Mouse (Mus musculus) MEL (cell line): ENCODE measurements around the gene Ppt2.

ENCODE experiments used
- CTCF ChIP-seq, 3 experiments: IDR thresholded peaks in 2 of 3; conservative IDR thresholded peaks in 1 of 3; 2 replicates each; pipeline ENCODE4 v1.5.1; 2011 to 2012; ENCODE audit warnings: low read length in 3 of 3, low read depth in 2 of 3, mild to moderate bottlenecking in 2 of 3, improper control_type of control experiment in 1 of 3, inconsistent platforms in 1 of 3, mixed read lengths in 1 of 3, moderate library complexity in 1 of 3; ENCODE audit not compliant: control insufficient read depth in 1 of 3, insufficient read depth in 1 of 3, poor library complexity in 1 of 3, severe bottlenecking in 1 of 3
- POLR2A ChIP-seq, 2 experiments: IDR thresholded peaks; 2 replicates each; pipeline ENCODE4 v1.6.1; 2011 to 2012; ENCODE audit warnings: low read length in 2 of 2, mild to moderate bottlenecking in 2 of 2, control low read depth in 1 of 2, improper control_type of control experiment in 1 of 2, low read depth in 1 of 2, moderate library complexity in 1 of 2; ENCODE audit not compliant: control insufficient read depth in 1 of 2, insufficient read depth in 1 of 2, poor library complexity in 1 of 2
- POLR2AphosphoS2 ChIP-seq: IDR thresholded peaks from 2 replicates; pipeline ENCODE4 v1.6.1; 2011; ENCODE audit warnings: low read length, improper control_type of control experiment
- POLR2AphosphoS5 ChIP-seq: IDR thresholded peaks from 2 replicates; pipeline ENCODE4 v1.6.1; 2012; ENCODE audit warnings: low read depth, borderline replicate concordance, mild to moderate bottlenecking, inconsistent platforms, low read length, moderate library complexity, mixed read lengths
- RCOR1 ChIP-seq: IDR thresholded peaks from 2 replicates; pipeline ENCODE4 v1.6.1; 2012; ENCODE audit warnings: low read depth, mild to moderate bottlenecking, inconsistent platforms, low read length, improper control_type of control experiment

GRCm38 (mm10) chr17:34644608-34645007 lies 16.3 kb upstream of the Ppt2 start, which contains the start of gene Fkbpl:
- TF ChIP-seq CTCF (IDR thresholded peaks at IDR 0.05 in 2 of 3, conservative IDR thresholded peaks at IDR 0.05 in 1 of 3; ENCODE audit: control insufficient read depth in 1 of 3, insufficient read depth in 1 of 3, low read depth in 2 of 3, low read length in 3 of 3, poor library complexity in 1 of 3, severe bottlenecking in 1 of 3) = no peak
- TF ChIP-seq POLR2AphosphoS5 = no peak
- no peak for TF ChIP-seq RCOR1
- no peak; the same call in 1 of the 2 replicates for TF ChIP-seq POLR2AphosphoS2
- peak; percentile 68 to 72; a peak in 3 of 4 replicates for TF ChIP-seq POLR2A (IDR thresholded peaks at IDR 0.05; ENCODE audit: control insufficient read depth in 1 of 2, insufficient read depth in 1 of 2, low read depth in 1 of 2, low read length in 2 of 2, poor library complexity in 1 of 2)
